Mouse (Mus musculus): Measurements from ENCODE around the gene Syt11. TPM values are rescaled to one million over a fixed set of nuclear protein-coding genes. Genes with fewer than 3 reads are reported as not detected.

The Syt11 gene
- polyA plus RNA-seq (2017; shearing (Covaris generic)): 53.3 TPM

DNA sequence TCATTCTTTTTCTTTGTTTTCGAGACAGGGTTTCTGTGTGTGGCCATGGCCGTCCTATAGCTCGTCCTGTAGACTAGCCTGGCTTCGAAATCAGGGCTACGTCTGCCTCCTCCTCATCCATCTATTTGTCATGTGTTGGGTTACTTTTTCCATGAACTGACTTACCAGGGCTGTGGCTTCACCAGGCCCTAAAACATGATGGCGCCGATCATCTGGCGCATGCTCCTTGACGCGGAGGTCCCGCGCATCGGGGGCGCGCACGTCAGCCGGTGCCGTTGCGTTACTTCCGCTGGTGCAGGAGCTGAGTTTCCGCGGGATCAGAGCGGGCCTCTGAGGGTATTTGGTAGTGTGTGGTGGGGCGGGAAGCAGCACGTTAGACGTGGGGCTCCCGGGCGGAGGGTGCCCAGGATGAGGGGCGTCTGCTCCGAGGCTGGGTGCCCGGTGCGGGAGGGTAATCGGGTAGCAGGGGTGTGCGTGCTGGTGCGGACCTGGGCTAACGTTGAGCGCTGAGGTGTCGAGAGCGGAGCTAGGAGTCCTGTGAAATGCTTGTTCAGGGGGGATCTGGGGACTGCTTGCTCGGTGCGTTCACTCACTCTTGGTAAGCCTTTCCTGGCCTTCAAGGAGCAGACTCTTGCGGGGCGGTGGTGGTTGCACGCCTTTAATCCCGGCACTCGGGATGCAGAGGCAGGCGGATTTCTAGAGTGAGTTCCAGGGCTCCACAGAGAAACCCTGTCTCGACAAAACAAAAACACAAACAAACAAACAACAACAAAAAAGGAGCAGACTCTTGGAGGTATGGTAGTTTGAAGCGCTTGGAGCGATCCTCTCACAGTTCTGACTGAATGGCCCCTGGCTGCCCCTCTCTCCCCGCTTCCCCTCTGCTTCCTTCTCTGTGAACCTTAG, at the start of gene Syt11:
Gene Syt11, minus strand, starts transcription at position 226 of the 903 bp plus-strand sequence.

DNA sequence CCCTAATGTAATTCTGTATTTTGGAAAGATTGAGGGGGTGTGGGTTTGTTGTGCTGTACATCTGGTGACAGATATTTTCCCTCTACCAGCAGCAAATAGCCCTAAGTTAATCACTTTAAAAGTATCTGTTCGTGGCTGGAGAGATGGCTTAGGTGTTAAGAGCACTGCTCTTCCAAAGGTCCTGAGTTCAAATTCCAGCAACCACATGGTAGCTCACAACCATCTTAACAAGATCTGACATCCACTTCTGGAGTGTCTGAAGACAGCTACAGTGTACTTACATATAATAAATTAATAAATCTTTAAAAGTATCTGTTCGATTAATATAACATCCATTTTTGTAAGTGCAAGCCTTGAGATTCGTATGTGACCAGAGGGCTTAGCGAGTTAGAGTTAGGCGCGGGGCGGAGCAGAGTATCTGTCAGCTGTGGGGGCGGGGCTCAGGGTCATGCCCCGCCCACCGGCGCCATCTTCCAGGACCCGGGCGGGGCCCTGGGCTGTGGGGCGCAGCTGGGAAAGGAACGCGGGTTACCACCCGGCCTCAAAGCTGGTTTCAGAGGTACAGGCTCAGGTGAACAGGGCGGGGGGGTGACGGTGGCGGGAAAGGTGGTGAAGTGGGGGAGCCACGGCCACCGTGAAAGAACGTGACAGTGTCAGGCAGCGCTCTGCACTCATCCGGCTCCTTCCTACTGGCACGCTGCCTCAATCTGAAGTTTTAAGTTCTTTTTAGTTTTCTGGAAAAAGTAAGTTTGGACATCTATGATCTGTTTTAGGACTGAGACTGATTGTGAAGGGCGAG, 58.4 kb downstream of the Syt11 start, which contains the start of gene Rit1:
Gene Rit1, plus strand, starts transcription at position 440 of the 799 bp plus-strand sequence.

Other genes starting within 250 kb of the Syt11 start
- 0.38 TPM for gene Mex3a, start 242.8 kb downstream of the Syt11 start, polyA plus RNA-seq (2017; shearing (Covaris generic))
- not detected for gene Rab25, start 226.9 kb downstream of the Syt11 start, polyA plus RNA-seq (2017; shearing (Covaris generic))
- 183 TPM for gene Lamtor2, start 222.1 kb downstream of the Syt11 start, polyA plus RNA-seq (2017; shearing (Covaris generic))
- 66.9 TPM for gene Ubqln4, start 221.4 kb downstream of the Syt11 start, polyA plus RNA-seq (2017; shearing (Covaris generic))
- 126 TPM for gene Ssr2, start 199.3 kb downstream of the Syt11 start, polyA plus RNA-seq (2017; shearing (Covaris generic))
- 126 TPM for gene Arhgef2, start 169.2 kb downstream of the Syt11 start, polyA plus RNA-seq (2017; shearing (Covaris generic))
- not detected for gene Rxfp4, start 122.0 kb downstream of the Syt11 start, polyA plus RNA-seq (2017; shearing (Covaris generic))
- gene Khdc4, start 89.4 kb downstream of the Syt11 start, polyA plus RNA-seq (2017; shearing (Covaris generic)): 119 TPM
- gene Rit1, start 58.3 kb downstream of the Syt11 start, polyA plus RNA-seq (2017; shearing (Covaris generic)): 49.3 TPM
- 30.4 TPM for gene Gon4l, start 60.1 kb upstream of the Syt11 start, polyA plus RNA-seq (2017; shearing (Covaris generic))
- gene Msto1, start 138.8 kb upstream of the Syt11 start, polyA plus RNA-seq (2017; shearing (Covaris generic)): 36.7 TPM
- 34.7 TPM for gene Ash1l, start 175.5 kb upstream of the Syt11 start, polyA plus RNA-seq (2017; shearing (Covaris generic))
- gene Dap3, start 176.0 kb upstream of the Syt11 start, polyA plus RNA-seq (2017; shearing (Covaris generic)): 201 TPM